Mouse (Mus musculus) bone marrow macrophage, adult 2 months (primary cell): ENCODE results near the gene Mrc2.

Experiments
- CTCF ChIP-seq: IDR thresholded peaks from 2 replicates; pipeline ENCODE4 v1.5.1; 2012; ENCODE audit warnings: low read depth, mild to moderate bottlenecking, low read length, moderate library complexity
- POLR2A ChIP-seq: IDR thresholded peaks from 2 replicates; pipeline ENCODE4 v1.6.1; 2012; ENCODE audit warnings: mild to moderate bottlenecking, low read depth, low read length, borderline replicate concordance

DNA sequence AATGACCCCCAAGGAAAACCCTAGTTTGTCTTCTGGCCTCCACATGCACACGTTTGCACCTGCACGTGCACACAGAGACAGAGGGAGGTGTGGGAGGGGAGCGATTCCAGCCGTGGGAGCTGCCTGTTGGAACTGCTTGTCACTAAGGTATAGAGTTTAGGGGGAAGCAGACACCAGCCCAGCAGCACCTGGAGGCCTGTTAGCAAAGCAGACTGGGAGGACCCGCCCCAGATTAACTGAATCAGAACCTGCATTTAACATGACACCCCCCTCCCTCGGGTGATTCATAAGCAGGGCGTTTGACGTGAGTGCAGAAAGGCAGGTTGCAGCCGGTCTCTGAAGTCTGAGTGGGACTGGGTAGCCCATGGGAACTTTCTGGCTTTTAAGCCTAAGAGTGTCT lies 37.5 kb downstream of the Mrc2 start:
- no peak for TF ChIP-seq POLR2A
- no peak for TF ChIP-seq CTCF
